Mouse (Mus musculus) cerebral cortex, adult 2 months (tissue): ENCODE measurements around the gene Rpgr.

Source experiments
- WGBS: fragments of 180-500 bp; shearing (Covaris S2); methylation state at CpG from one replicate; pipeline ENCODE4 v1.1.7; 2018; 5-methylcytosine and 5-hydroxymethylcytosine counted together

The Rpgr gene

DNA sequence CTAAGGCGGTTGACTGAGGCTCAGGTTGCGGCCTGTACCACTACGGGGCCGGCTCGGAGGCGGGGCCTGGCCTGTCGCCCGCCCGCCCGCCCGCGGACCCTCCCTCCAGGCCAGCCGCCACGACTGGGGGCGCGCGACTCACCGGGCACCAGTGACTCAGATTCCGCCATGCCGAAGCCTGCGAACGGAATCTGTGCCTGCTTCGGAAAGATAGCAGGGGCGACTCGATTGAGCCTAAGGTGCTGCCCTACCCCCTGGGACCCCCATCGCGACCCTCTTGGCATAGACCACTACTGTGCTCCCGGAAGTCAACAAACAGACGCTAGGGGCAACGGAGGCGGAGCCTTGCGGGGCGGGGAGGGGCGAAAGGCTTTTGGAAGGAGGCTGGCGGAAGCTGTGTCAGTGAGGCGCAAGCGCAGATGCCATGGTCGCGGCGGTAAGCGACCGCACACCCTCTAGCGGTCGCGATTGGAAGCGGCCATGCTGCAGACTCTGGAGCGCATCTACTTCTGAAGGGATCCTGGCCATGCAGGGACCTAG, at the start of gene Rpgr:
Rpgr (minus strand) TSS at position 511 of the 540 bp plus-strand sequence.
- WGBS = 4% methylated on average over 46 of the region's 47 CpGs

DNA sequence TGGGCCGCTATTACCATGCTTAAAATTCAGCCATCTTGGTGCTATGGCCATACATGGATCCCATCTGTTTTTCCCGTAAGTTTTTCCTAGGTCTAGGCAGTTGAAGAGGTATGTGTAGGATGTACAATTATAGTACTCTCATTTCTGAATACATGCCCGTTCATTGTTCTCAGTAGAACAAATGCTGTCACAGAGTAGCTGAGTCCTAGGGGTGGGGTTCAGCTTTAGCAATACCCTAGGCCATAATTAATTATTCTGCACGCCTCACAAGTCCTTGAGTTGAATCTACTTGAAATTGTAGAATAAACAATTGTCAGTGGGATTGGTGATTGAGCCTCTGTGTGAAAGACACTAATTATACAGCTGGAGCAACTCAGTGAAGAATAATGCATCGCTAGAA, 41.5 kb upstream of the Rpgr start:
- 70% methylated on average over 5 of the region's 5 CpGs for WGBS

DNA sequence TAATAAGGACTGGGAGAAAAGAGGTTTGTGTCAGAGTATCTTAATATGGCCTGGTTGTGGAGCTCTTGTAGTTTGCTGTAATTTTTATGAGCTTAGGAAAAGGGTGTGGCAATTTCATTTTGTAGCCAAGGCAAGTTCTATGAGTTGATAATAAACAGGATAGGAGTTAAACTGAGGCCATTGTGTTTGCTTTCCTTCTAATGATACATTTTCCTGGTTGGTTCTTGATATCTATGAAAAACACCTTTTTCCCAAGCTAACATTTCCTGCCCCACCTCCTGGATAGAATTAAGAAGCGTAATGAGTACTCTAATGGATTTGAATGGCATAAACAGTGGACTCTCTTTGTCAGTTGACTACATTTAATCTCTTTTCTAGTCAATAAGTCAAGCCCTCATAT, 41.1 kb upstream of the Rpgr start:
- WGBS = 90% methylated on average over 1 of the region's 1 CpGs

DNA sequence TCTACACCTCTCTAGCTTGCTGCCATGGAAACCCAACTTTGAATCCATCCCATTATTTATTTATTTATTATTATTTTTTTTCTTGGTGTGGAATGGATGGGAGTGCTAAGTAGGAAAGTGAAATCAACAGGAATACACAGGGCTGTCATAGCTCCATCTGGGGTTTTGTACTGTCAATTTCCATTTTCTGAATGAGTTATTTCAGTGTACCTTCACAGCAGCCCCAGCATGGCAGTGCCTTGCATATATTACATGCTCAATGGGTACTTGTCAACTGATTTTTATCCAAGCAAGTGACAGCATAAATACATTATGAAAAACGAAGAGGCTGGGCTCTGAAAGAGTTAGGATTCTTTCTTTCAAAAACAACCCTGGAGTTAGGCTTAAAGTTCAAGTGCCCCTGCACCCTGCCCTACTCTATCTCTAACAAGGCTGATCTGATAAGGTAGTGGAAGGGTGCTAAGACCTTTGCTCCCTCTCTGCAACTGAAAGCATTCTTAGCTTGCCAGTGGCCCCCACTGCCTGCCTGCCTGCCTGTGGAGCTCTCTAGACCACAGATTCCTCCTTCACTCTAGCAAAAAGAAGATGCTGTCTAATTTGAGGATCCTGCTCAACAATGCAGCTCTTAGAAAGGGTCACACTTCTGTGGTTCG, 35.3 kb upstream of the Rpgr start, which contains the start of gene Otc:
Otc (plus strand) TSS at position 454 of the 653 bp plus-strand sequence.
- 49% methylated on average over 2 of the region's 2 CpGs for WGBS

DNA sequence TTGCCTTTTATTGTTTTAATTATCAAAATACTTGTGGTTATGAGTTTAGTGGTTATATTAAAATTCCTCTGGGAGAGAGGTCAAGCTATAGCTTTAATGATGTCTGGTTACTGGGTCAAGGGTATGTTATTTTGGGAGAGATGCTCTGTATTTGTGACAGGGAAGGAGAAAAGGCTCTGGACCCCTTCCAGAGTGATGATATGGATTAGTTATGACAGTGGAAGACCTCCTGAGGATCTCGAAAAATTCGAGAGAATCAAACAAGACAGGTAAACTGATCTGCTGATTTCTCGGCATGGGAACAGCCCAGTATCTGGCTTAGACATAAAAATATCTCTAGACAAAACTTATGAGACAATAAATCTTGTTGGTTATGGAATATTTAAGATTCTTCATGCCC, 27.2 kb upstream of the Rpgr start:
- 86% methylated on average over 3 of the region's 3 CpGs for WGBS

DNA sequence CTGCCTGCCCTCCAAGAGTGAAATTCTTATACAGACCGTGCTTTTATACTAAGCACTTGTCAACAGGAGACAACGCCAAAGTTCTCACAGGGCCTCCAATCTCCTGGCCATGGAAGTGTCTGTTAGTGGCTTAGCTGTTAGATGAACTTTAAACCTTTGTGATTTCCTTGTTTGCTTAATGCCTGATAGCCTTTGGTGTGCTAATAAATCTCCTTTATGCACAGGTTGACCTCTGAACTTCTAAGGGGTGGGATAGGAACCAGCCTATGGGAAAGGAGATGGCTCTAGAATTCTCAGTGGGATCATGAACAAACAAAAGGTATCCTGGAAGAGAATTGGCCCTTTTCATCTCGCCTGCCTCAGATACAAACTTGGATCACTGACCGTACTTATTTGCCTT, 22.8 kb upstream of the Rpgr start:
- 84% methylated on average over 4 of the region's 4 CpGs for WGBS

DNA sequence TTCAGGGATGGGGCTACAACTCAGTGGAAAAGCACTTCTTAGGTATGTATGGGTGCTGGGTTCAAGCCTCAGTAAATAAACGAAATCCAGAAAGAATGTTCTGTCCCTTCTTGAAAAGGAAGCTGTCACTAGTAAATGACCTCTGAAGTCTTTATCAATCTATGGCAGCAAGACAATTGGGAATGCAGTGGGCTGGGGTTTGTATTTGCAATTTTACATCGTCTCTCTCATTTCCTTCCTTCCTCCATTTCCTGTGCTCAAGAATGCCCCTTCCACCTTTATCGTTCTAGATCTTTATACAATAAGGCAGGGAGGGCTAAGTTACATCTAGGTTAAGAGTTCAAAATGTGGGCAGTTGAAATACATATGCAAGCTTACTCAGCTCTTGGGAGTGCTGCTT, 17.9 kb upstream of the Rpgr start:
- WGBS = 72% methylated on average over 3 of the region's 3 CpGs

DNA sequence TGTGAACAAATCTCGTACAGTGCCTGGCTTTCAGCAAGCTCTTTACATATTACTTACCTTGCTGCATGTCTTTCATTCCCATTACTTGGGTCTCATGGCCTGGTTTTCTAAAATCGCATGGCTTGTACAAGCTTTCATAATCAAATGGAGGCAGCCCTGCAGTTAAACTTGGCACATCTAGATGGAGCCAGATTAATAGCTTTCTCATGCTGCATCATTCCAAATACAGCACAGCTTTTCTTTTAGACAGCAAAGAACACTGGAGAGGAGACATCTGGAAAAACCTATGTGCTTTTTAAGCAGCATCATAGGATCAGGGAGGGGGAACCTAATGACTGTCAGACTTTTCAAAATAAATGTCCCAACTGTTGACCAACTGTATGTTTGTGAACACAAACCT, 16.3 kb upstream of the Rpgr start:
- WGBS = 20% methylated on average over 2 of the region's 2 CpGs

DNA sequence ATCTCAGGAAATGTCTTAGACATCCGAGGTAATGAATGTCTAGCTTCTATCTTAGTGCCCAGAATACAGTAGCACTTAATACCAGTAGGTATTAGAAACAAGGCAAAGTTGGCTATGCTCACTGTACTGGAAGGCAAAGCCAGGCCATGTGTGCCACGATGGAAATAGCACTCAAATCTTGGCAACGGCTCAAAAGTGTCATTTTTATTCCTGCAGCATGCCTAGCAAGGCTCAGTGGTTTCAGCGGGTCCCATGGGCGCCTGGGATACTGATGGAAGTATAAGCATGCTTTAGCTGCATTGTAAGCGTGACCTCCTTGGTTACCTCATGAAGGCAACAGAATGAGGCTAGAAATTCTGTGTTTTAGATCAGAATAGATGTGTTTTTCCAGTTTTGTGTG, 2.6 kb upstream of the Rpgr start:
- WGBS = 70% methylated on average over 6 of the region's 6 CpGs

DNA sequence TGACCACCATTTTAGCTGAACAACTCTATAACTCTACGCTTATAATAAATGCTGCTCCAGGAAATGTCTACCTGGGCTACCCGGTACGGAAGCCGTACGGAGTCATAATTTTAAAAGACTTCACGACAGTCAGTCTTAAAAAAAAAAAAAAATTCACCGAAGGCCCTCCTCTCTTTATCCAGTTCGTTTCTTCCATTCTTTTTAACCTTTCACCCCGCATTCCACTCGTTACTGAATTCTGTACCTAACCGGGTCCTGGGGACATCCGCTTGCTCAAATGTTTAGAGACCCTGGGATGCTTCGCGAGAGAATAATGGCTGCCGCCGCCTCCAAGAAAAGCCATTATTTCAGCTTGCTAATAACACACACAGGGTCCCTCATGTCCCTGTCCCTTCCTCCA, 748 bp downstream of the Rpgr start:
- WGBS = 3% methylated on average over 16 of the region's 16 CpGs

DNA sequence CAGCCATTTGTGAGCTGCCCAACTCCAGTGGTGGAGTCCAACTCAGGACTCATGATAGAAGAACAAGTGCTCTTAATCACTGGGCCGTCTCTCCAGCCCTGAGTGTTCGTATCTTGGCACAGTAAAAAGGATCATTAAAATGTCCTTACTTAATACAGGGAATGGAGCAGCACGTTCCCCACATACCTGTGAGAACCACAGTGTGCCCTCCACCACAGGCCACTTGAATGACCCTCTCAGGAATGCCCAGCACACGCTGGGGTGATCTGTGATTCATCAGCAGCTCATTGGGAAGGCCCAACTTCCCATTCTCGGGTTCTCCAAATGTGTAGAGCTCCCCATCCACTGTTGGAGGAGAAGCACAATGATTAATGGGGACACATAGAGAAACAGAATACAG, 10.8 kb downstream of the Rpgr start:
- WGBS = 86% methylated on average over 5 of the region's 5 CpGs

DNA sequence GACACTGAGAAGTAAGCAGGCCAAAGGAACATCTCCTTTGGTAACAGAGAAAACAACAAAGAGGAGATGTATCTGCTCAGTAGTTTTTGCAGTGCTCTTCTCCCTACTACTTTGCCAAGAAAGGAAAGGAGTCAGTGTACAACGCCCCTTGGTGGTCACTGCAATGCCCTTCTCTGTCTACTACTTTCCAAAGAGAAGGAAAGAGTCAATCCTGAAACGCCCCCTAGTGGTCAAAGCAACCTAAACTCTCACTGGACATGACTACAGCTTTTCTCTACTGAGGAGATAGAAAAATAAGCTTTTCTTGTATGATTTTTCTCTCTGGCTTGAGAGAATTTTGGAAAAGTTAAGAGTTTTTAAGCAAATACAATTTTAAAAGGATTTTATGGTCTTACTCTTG, 15.4 kb downstream of the Rpgr start:
- WGBS = 17% methylated on average over 2 of the region's 2 CpGs

DNA sequence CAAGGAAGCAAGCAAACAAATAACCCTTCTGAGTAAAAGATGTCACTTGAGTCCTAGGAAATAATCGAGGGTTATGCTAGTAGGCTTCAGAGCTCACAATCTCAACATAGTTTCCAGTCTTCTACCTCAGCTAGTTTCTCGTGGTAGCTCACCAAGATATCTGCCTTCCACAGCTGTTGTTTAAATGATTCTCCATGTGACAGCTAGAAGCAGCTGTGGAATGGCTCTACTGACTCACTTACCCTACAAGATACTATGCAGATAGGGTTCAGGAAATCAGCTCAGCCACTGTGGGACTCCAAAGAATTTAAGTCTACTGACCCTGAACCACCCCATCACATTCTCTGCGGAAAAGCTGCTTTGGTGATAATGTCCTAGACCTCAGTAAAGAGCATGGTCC, 64.3 kb downstream of the Rpgr start:
- WGBS = 66% methylated on average over 3 of the region's 3 CpGs

DNA sequence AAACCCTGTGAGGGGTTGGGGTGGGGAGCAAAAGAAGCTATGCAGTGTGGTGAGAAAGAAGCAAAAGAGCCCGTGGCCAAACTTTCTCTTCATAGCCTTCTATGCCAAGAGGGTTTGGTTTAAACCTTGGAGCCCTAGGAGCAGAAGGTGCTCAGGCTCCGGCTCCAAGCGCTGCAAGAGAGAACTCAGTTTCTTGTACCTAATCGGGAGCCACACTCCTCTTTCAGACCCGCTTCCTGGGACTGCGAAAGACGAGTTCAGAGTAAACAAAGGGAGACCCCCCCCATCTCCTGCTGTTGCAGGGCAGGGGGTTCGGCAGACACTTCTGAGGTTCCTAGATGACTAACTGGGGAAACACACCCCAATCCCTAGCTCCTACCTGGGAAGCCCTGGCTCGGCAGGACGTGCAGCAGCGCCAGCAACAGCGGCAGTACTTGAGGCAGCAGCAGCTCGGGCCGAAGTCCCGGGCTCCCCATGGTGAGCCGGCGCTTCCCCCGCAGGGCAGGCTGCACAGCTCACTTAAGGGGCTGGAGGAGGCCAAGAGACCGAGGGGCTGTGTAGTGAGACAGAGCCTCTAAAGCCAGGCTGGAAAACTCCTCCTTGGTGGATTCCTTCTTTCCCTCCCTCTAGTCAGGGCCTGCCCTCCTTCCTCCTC, 99.5 kb downstream of the Rpgr start, which contains the start of gene Srpx:
Srpx (minus strand) TSS at position 645 of the 655 bp plus-strand sequence.
- 34% methylated on average over 19 of the region's 19 CpGs for WGBS

DNA sequence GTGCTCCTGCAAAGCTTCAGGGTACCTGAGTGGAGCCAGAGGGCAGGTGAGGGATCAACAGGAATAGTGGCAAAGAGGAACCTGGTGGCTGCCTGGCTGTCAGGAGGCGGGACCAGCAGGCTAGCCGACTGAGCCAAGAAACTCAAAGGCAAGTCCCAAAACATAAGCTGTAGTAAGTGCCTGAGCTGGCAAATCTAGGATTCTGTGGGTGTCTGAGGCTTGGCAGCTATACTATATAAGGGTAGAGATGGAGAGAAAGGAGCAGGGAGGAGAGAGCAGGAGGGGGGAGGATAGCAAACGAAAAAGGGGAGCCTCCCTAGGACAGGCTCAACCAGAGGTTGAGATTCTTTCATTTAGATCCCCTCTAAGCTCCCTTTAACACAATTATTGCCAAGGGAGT, 100.9 kb downstream of the Rpgr start:
- 28% methylated on average over 3 of the region's 3 CpGs for WGBS

DNA sequence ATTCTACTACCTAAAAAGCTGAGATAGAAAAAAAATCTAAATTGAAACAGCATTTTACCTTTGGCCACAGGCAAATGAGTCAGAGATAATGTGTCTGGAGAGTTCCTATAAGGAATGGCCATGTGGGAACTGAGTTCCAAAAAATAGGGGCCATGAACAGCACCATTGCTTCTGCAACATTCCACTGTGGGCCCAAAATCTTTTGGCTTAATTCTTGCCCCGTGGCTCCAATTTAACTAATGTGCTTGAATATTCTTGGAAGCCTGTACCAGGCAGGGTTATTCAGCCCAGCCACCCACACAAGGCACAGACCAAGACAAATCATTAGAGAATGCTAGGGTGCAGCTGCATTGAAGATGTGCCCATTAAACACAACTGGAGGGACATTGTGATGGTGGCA, 106.0 kb downstream of the Rpgr start:
- WGBS = 63% methylated on average over 1 of the region's 1 CpGs

DNA sequence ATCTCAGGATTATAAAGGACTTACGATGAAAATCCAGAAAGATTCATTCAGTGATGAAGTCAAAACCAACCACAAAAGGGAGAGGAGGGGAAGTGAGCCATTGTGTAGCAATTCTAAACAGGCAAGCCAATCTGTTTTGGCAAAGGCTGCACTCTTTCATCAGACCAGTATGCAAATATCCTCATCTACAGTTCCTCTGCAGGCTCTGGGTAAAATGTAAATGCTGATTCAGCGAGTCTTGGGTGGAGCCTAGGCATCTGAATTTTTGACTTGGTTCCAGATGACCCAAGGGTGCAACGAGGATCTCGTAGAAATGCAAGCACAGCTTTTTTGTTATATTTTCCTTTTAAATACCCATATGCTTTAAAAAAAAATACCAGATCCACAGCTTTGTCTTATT, 108.2 kb downstream of the Rpgr start:
- 19% methylated on average over 4 of the region's 4 CpGs for WGBS

DNA sequence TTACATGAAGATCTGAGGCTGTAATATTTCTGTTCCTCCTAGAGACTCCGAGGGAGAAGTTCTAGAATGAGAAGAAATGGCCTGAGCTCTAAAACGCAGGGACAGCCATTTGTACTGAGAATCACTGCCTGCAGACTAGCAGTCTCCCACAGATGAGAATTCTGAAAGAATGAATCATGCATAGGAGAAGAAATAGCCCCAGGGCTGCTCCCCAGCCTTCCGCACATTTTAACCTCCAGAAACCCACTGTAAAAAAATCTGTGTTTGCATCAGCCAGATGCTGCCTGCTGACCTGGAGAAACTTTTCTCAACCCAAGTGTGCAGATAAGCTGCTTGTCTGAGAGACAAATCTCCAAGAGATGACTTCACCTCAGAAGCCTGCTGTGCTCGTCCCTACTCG, 111.2 kb downstream of the Rpgr start:
- 61% methylated on average over 5 of the region's 5 CpGs for WGBS

DNA sequence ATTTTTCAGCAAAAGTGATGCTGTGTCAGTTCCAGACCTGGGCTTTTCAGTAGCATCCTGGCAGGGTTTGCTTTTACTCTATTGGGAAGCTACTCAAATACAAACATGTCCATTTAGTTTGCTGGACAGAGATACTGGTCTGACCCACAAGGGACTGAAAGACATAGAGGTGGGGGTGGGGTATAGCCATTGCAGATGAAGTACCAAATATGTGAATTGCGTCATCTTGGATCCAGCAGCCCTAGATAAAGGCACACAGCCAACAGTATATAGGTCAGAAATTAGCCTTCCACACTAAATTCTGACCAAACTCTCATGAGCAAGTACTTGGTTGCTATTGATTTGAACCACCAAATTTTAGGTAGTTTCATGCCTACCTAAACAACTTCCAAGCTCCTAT, 114.0 kb downstream of the Rpgr start:
- WGBS = 100% methylated on average over 1 of the region's 1 CpGs

DNA sequence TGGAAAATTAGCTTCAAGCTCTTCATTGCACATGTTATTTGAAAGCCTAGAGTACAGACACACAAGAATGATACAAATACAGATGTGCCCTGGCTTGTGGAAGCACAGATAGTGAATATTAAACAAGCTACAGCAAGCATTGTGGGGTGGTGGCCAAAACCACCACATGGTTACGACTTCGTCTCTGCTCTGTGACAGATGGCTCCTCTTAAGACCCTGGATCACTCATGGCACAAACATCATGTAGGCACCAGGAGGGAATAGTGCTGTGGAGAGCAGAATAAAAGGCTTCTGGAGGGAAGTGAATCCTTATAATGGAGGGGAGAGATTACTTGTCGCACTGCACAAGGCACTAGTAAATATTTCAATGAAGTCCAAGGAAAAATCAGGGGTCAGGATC, 120.9 kb downstream of the Rpgr start:
- 77% methylated on average over 3 of the region's 3 CpGs for WGBS

DNA sequence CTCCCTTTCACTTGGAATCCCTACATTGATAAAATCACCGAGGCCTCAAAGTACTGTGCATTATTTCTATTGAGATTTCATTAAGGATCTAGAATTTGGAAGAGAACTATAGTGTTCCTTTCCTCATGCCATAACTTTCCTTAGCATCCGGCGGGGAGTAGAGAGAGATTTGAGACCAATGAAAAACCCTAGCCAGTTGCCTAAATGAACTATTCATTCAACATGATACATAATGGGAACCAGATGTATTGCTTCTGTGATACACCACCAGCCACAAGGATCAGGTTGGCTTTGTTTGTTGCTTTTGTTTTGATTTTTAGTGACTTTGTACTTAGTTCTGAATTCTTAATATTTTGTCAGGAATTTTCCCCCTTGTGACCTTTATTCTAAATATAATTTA, 136.3 kb downstream of the Rpgr start:
- WGBS = 81% methylated on average over 3 of the region's 3 CpGs

DNA sequence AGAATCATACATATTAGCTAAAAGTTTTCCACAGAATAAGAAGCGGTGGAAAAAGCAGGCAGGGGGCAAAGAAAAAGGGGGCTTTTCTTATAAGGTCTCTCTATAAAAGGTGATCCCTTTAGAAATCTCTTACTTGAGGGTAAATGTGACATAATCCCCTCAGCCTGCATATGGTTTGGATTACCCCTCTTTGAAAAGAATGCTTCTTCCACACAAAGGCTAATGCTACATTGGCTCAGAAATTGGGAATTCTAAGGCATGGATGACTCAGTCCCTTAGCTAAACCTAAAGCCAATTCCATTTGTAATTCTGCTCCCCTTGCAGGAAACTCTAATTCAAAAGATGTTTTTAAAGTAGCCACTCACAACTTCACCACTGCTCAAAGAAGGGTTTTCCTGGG, 136.7 kb downstream of the Rpgr start:
- WGBS = 81% methylated on average over 1 of the region's 1 CpGs

DNA sequence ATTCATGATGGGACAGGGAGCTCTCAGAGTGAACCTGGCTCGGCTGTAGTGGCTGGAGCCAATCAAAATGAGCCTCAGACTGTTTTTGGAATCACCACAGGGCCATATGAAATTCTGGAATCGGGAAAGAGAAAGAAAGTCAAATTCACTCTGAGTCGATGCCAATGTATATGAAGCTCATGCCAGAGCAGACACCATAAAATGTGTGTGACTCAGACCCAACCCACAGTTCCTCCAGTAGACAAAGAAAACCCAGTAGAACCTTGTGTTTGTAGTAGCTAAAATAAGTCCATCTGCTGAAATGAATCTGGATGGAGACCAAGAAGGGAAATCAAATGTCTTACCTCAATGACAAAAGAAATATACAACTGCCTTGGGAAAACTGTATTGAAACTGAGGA, 142.8 kb downstream of the Rpgr start:
- WGBS = 50% methylated on average over 3 of the region's 3 CpGs
